Mouse (Mus musculus): ENCODE measurements around the gene Scml4.

DNA sequence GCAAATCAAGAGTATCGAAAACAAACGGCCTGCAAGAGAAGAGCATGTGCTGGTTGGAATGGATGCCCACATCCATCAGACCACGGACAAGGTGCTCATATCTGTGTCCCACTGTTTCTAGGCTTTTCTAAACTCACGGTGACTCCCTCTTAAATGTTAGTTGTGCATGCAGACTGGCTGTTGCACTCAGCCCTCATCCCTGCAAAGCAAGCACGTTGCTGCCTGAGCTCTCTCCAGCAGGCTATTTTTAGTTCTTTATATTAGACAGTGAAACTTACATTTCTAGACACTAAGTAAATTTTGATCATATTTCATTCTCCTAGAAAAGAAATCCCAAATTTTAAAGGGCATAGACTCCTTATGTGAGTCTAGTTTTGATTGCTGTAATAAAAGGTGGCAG, 57.2 kb downstream of the Scml4 start:
- TF ChIP-seq CTCF (conservative IDR thresholded peaks at IDR 0.05; ENCODE audit: low read length) (no peak), NANOG (IDR thresholded peaks at IDR 0.05; ENCODE audit: borderline replicate concordance, low read length) (no peak)

Data from E14TG2a.4 (cell line).